Mouse (Mus musculus): ENCODE results near the gene Tnfsf9. TPM values are rescaled to one million over a fixed set of nuclear protein-coding genes. Genes with fewer than 3 reads are reported as not detected.
A peak's percentile ranks its signal among the peaks of the same experiment; 100 is the strongest.

The Tnfsf9 gene
- polyA plus RNA-seq, 1 experiment from 2014 or later = 8.4 TPM

- Histone ChIP-seq H3K4me1 (ENCODE audit: control insufficient read depth, insufficient read depth, low read length) (peaks cover 5% of the 10 kb centered on the region), H3K36me3 (ENCODE audit: control insufficient read depth, insufficient read depth, low read length) (peaks cover 12% of the 10 kb centered on the region), H3K4me2 (ENCODE audit: low read depth, low read length) (peak overlapping the region; percentile 62), H3K9me3 (ENCODE audit: control insufficient read depth, low read length) (no peaks in the 10 kb centered on the region), H3K27ac (ENCODE audit: low read depth, low read length) (no peak overlapping the region), H3K4me3 (ENCODE audit: low read depth, low read length) (peak overlapping the region; percentile 61), H3K9ac (replicated peaks; ENCODE audit: low read depth, low read length) (peak overlapping the region; percentile 81; the same call in 1 of the 2 replicates), H3K27me3 (ENCODE audit: control insufficient read depth, insufficient read depth, low read length) (no peaks in the 10 kb centered on the region)
- 86% methylated on average over 11 of the region's 11 CpGs for WGBS
- no peak for ATAC-seq (ENCODE audit: low read depth)
These were observed 19.0 kb upstream of the Tnfsf9 start for GRCm38 (mm10) chr17:57085970-57086757.

DNA sequence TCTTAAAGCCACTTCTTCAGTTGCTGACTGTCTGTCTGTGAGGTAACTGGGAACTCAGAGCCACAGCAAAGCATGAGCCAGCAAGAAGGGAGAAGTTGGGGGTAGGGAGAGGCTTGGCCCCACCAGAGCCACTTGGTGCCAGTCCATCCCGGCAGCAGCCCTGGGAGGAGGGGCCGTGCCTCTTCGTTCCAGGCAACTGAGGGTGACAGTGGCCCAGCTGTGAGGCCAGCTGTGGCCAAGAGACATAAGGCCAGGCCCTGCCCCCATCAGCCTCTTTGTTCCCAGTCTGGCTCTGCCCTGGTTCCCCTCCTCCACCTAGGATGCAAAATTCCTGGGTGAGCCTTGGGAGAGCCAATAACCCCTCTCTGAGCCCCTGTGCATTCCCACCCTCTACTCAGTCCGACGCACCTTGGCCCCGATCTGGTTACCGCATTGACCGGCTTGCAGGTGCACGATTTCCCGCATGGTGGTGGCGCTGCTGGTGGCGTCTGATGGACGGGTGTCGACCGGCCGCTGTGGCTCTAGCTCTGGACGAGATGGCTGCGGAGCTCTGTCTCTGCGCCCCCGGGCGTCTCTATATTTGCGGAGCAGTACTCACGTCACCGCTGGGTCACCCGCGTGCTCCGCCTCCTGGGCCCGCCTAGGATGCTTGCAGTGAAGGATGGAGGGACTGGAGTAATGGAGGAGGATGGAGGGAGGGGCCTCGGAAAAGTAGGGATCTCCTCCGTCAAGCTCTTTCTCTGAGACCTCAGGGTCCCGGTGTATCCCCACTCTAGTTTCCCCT, 17.9 kb upstream of the Tnfsf9 start, which contains the start of gene Tubb4a:
Gene Tubb4a (minus strand): TSS at position 734 of the 784 bp plus-strand sequence.
- Histone ChIP-seq H3K27ac (ENCODE audit: low read depth, low read length) (peak within 1 kb of the TSS; percentile 83), H3K4me3 (ENCODE audit: low read depth, low read length) (peak within 1 kb of the TSS; percentile 61), H3K36me3 (ENCODE audit: control insufficient read depth, insufficient read depth, low read length) (peaks cover 9% of the 10 kb centered on the region), H3K27me3 (ENCODE audit: control insufficient read depth, insufficient read depth, low read length) (no peaks in the 10 kb centered on the region), H3K9me3 (ENCODE audit: control insufficient read depth, low read length) (no peaks in the 10 kb centered on the region), H3K4me1 (ENCODE audit: control insufficient read depth, insufficient read depth, low read length) (peaks cover 5% of the 10 kb centered on the region), H3K9ac (replicated peaks; ENCODE audit: low read depth, low read length) (peak within 1 kb of the TSS; percentile 81), H3K4me2 (ENCODE audit: low read depth, low read length) (peak within 1 kb of the TSS; percentile 62)
- WGBS = under 1% methylated on average over 31 of the region's 31 CpGs
- ATAC-seq (ENCODE audit: low read depth) = peak; percentile 96

- Histone ChIP-seq H3K4me3 (ENCODE audit: low read depth, low read length) (no peak overlapping the region), H3K36me3 (ENCODE audit: control insufficient read depth, insufficient read depth, low read length) (no peaks in the 10 kb centered on the region), H3K27ac (ENCODE audit: low read depth, low read length) (no peak overlapping the region), H3K9ac (replicated peaks; ENCODE audit: low read depth, low read length) (no peak overlapping the region), H3K27me3 (ENCODE audit: control insufficient read depth, insufficient read depth, low read length) (no peaks in the 10 kb centered on the region), H3K9me3 (ENCODE audit: control insufficient read depth, low read length) (no peaks in the 10 kb centered on the region), H3K4me2 (ENCODE audit: low read depth, low read length) (no peak overlapping the region), H3K4me1 (ENCODE audit: control insufficient read depth, insufficient read depth, low read length) (no peaks in the 10 kb centered on the region)
- ATAC-seq (ENCODE audit: low read depth) = no peak
- 91% methylated on average over 3 of the region's 3 CpGs for WGBS
These were observed 10.9 kb upstream of the Tnfsf9 start for GRCm38 (mm10) chr17:57094222-57094621.

DNA sequence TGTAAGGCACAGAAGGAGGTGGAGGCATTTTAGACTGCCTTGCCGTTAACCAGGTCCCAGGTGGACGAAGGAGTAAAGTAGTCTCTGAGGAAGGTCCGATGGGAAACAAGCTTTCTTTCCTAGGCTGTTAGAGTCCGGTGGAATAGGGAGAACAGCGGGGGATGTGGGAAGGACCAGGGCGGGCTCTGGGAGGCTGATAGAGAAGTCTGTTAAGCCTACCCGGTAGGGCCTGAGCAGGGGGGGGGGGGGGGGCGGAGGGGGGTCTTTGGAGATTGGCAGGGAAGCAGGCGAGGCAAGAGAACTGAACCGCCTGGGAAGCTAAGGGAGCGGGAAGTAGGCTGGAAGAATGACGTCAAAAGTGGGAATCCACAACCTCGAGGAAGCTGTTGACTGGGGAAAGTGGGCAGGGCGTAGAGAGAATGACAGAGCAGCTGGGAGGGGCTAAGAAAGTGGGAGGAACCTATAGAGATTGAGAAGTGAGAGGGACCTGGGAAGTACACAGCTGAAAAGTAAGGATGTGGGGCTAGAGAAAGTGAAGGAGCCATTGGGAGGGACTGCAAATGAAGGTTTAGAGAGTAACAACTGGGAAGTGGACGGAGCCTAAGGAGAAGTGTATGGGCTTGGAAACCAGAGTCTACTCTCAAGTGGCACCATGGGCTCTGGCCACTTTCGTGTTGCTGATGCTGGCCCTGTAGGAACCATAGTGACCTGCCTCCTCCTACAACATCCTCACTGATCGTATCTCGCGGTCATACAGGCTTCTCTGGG, 9.1 kb upstream of the Tnfsf9 start:
- Histone ChIP-seq H3K36me3 (ENCODE audit: control insufficient read depth, insufficient read depth, low read length) (no peaks in the 10 kb centered on the region), H3K9me3 (ENCODE audit: control insufficient read depth, low read length) (no peaks in the 10 kb centered on the region), H3K4me2 (ENCODE audit: low read depth, low read length) (peak overlapping the region; percentile 28), H3K27me3 (ENCODE audit: control insufficient read depth, insufficient read depth, low read length) (no peaks in the 10 kb centered on the region), H3K9ac (replicated peaks; ENCODE audit: low read depth, low read length) (no peak overlapping the region), H3K4me1 (ENCODE audit: control insufficient read depth, insufficient read depth, low read length) (no peaks in the 10 kb centered on the region), H3K27ac (ENCODE audit: low read depth, low read length) (no peak overlapping the region), H3K4me3 (ENCODE audit: low read depth, low read length) (0 out of 2 replicates have a peak overlapping the region, but pooled peaks have one; percentile 4)
- 1% methylated on average over 17 of the region's 19 CpGs for WGBS
- ATAC-seq (ENCODE audit: low read depth) = peak; percentile 71

DNA sequence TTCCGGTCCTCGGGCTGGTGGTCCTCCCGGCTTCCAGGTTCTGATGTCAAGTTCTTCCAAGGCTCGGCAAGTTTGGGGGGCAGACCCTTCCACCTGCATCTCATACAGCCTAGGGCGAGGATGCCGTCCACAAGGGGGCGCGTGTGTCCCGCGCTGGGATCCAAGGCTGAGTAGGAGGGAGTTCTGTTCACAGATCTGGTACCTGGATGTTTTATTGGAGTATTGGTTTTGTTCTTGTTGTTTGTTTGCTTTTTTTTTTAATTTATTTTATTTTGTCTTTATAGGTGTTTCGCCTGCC, 8.6 kb upstream of the Tnfsf9 start:
- Histone ChIP-seq H3K4me1 (ENCODE audit: control insufficient read depth, insufficient read depth, low read length) (no peaks in the 10 kb centered on the region), H3K27ac (ENCODE audit: low read depth, low read length) (no peak overlapping the region), H3K27me3 (ENCODE audit: control insufficient read depth, insufficient read depth, low read length) (no peaks in the 10 kb centered on the region), H3K9me3 (ENCODE audit: control insufficient read depth, low read length) (no peaks in the 10 kb centered on the region), H3K4me3 (ENCODE audit: low read depth, low read length) (0 out of 2 replicates have a peak overlapping the region, but pooled peaks have one; percentile 4), H3K4me2 (ENCODE audit: low read depth, low read length) (peak overlapping the region; percentile 28), H3K9ac (replicated peaks; ENCODE audit: low read depth, low read length) (no peak overlapping the region), H3K36me3 (ENCODE audit: control insufficient read depth, insufficient read depth, low read length) (no peaks in the 10 kb centered on the region)
- WGBS = 2% methylated on average over 11 of the region's 11 CpGs
- peak; percentile 83 for ATAC-seq (ENCODE audit: low read depth)

DNA sequence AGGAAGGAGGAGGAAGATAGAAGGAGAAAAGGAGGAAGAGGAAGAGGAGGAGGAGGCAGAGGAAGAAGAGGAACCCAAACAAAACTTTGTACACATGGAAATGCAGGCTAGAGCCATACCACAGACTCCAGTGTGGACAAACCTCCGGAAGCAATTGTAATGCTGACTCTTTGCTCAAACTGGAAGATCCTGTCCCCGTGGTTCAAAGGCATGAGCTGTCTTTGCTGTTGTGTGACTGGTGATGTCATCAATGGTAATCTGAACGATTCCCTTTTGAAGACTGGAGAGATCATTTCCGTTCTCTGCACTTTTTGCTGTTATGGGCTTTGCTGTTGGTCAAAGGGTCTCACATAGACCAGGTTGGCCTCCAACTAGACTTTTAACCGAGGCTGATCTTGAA, 6.8 kb upstream of the Tnfsf9 start:
- ATAC-seq (ENCODE audit: low read depth) = no peak
- Histone ChIP-seq H3K36me3 (ENCODE audit: control insufficient read depth, insufficient read depth, low read length) (no peaks in the 10 kb centered on the region), H3K4me3 (ENCODE audit: low read depth, low read length) (no peak overlapping the region), H3K9me3 (ENCODE audit: control insufficient read depth, low read length) (no peaks in the 10 kb centered on the region), H3K4me1 (ENCODE audit: control insufficient read depth, insufficient read depth, low read length) (no peaks in the 10 kb centered on the region), H3K9ac (replicated peaks; ENCODE audit: low read depth, low read length) (no peak overlapping the region), H3K4me2 (ENCODE audit: low read depth, low read length) (no peak overlapping the region), H3K27me3 (ENCODE audit: control insufficient read depth, insufficient read depth, low read length) (no peaks in the 10 kb centered on the region), H3K27ac (ENCODE audit: low read depth, low read length) (no peak overlapping the region)
- 85% methylated on average over 5 of the region's 5 CpGs for WGBS

- Histone ChIP-seq H3K36me3 (ENCODE audit: control insufficient read depth, insufficient read depth, low read length) (no peaks in the 10 kb centered on the region), H3K4me3 (ENCODE audit: low read depth, low read length) (no peak overlapping the region), H3K9me3 (ENCODE audit: control insufficient read depth, low read length) (no peaks in the 10 kb centered on the region), H3K4me2 (ENCODE audit: low read depth, low read length) (no peak overlapping the region), H3K27ac (ENCODE audit: low read depth, low read length) (no peak overlapping the region), H3K9ac (replicated peaks; ENCODE audit: low read depth, low read length) (no peak overlapping the region), H3K27me3 (ENCODE audit: control insufficient read depth, insufficient read depth, low read length) (no peaks in the 10 kb centered on the region), H3K4me1 (ENCODE audit: control insufficient read depth, insufficient read depth, low read length) (peaks cover 4% of the 10 kb centered on the region; the same call in 1 of the 2 replicates)
- 9% methylated on average over 10 of the region's 10 CpGs for WGBS
- no peak for ATAC-seq (ENCODE audit: low read depth)
These were observed 5.3 kb upstream of the Tnfsf9 start for GRCm38 (mm10) chr17:57099629-57100325.

- no peaks in the 10 kb centered on the region for H3K27me3 ChIP-seq (ENCODE audit: control insufficient read depth, insufficient read depth, low read length)
- no peak overlapping the region for H3K9ac ChIP-seq (replicated peaks; ENCODE audit: low read depth, low read length)
- H3K4me2 ChIP-seq (ENCODE audit: low read depth, low read length) = no peak overlapping the region
- peaks cover 5% of the 10 kb centered on the region; the same call in 1 of the 2 replicates for H3K4me1 ChIP-seq (ENCODE audit: control insufficient read depth, insufficient read depth, low read length)
- no peak overlapping the region for H3K4me3 ChIP-seq (ENCODE audit: low read depth, low read length)
- ATAC-seq (ENCODE audit: low read depth) = no peak
- H3K9me3 ChIP-seq (ENCODE audit: control insufficient read depth, low read length) = no peaks in the 10 kb centered on the region
- no peaks in the 10 kb centered on the region for H3K36me3 ChIP-seq (ENCODE audit: control insufficient read depth, insufficient read depth, low read length)
- WGBS = 86% methylated on average over 2 of the region's 2 CpGs
- no peak overlapping the region for H3K27ac ChIP-seq (ENCODE audit: low read depth, low read length)
These were observed 2.8 kb upstream of the Tnfsf9 start for GRCm38 (mm10) chr17:57102276-57102675.

Measured in neural tube, embryonic 14.5 days (tissue).